Mouse (Mus musculus) spleen, postnatal 14 days (tissue): ENCODE data around the gene Bbs4.

Experiments used
- DNase-seq, 2 experiments: peaks; one replicate each; pipeline ENCODE4 v3.0.0; 2021 to 2022; ENCODE audit warnings: low spot score in 2 of 2

Bbs4 gene

DNA sequence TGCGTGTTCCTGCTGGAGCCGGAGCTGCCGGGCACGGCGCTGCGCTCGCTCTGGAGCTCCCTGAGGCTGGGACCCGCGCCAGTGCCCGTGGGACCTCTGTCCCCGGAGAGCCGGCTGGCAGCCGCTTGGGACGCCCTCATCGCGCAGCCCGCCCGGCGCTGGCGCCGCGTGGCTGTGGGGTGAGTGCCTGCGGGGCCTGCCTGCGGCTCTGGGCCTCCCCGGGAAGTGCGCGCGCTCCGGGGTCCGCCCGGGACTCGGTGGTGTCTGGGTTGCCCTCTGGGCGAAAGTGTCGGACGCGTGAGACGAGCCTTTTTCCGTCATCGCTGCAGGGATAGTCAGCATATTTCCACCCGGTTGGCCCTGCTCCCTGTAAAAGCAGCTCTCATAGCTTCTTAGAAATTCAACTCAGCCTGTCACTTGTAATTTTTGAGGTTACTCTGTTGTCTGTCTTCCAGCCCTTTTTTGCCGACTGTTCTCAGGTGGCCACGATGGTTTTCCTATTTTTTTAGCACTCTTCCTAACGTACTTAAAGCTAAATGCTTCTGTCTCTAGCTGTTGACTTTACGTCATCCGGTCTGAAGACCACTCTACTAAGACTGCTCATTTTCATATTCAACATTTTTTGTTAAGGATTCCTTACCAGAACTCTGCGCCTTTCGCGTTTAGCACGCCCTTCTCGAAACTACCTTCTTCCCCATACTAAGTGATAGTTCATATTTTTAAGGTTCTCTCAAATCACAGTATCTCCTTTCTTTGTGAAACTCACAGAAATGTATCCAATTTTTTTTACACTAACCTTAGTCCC is 61.4 kb downstream of the Bbs4 start:
- no peak for DNase-seq

DNA sequence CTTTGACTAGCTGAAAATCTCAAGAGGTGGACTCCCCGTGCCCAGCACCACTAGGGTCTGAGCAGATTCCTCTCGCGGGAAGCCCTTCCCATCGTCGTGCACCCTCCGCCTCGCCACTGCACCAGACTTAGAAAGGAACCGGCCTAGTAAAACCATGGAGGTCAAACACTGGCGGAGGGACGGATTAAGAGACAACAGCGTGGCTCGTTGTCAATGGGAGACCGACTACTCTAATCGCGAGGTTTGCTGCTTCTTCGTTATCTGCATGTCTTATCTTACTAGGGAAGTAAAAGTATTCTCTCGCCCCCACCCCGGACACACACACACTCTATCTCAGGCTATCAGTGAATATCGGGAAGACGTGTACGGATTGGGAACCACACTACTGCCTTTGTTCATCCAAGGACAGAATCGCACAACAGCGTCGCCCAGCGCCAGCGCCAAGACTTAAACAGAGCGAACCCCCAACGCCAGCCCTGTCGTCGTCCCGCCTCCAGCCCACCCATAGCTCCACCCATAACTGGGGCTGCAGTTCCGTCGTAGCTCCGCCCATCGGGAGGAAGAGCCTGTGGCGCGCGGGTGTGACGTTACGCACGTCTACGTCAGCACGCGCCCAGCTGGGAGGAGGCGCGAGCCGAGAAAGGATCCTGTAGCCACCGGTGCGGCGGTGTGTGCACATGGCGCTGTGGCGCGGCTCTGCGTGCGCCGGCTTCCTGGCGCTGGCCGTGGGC is 62.2 kb downstream of the Bbs4 start, which contains the start of gene Adpgk:
Adpgk (plus strand) TSS at position 602 of the 731 bp plus-strand sequence.
- peak; percentile 96 to 97 for DNase-seq

DNA sequence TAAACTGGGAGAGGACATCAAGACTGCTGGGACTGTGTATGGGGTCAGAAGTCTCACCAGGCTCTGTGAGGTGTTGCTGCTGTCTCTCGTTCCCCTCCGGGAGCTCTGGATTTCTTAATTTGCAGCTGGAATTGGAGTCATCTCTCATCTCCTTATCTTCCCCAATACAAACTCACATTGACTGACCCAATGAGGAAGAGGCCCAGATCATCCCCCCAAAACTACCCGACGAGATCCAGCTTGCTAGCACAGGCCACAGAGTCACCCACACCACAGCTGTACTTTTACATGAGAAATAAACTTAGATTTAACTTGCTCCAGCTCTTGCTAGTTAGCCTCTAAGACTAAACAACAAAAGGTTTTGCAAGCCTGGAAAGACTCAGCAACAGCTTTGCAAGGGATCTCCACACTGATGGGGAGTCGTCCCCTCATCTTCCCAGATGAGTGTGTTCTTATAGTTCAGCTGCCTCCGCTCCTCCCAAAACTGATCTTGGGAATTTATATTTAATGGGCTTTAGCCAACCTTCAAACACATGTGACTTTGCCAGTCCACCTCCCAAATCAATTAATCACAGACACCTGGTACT is 63.7 kb downstream of the Bbs4 start:
- DNase-seq, result no peak

DNA sequence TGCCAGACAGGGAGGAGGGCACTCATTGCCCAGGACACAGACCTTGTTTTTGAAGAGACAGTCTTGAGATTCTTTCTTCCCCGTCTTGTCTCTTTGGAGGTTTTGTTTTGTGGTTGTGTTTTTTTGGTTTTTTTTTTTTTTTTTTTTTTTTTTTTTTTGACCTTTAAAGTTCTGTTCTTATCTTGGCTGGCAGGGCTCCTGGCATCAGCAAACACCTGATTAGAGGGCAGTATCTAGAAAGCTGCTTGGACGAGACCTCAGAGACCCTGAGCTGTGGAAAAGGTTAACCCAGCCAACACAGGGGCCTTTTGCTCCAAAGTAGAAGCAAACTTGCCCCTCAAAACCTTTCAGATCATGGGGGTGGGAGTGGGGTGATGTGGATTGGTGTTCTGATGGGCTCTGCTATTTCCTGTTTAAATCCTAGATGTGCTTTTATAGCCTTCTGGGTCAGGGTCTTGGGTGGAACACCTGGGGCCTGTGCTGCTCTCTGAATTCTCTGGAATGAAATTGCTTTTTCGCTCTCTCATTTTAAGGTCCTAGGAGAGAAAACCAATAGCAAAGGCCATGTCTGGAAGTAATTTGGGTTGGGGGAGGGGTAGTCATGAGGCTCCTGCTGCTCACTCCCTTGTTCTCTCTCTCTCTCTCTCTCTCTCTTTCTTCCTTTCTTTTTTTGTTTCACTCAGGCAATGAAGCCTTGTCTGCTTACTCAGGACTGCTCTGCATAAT is 64.5 kb downstream of the Bbs4 start:
- no peak for DNase-seq

DNA sequence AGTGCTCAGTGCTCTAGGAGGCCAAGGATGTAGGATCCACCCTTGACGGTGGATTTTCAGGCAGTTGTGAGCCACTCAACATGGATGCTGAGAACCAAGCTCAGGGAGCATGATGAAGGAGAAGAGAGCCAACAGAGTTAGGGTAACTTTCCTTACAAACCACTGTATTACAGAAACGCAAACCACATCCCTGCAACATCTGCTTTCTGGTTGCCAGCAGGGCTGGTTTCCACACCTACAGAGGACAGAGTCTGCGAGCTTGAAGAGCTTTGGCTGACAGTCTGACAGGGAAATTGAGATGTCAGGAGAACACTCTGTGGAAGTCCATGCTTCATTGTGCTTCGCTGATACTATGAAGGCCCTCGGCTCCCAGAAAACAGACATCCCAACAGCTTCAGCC is 65.2 kb downstream of the Bbs4 start:
- no peak for DNase-seq

DNA sequence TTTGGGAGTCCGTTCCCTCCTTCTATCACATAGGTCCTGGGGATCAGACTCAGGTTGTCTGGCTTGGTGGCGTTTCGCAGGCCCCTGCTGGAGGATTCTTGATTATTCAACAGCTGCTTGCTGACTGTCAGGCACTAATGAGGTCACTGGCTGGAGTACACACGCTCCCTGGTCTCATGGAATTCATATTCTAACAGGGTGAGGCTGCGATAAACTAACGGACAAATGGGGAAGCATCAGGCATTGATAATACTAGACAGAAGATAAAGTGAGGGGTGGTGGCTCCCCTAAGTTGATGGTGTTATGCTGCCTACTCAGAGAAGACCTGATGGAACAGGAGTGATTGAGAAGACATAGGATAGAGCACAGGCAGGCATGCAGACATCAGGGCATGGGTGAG is 67.7 kb downstream of the Bbs4 start:
- DNase-seq, result no peak

DNA sequence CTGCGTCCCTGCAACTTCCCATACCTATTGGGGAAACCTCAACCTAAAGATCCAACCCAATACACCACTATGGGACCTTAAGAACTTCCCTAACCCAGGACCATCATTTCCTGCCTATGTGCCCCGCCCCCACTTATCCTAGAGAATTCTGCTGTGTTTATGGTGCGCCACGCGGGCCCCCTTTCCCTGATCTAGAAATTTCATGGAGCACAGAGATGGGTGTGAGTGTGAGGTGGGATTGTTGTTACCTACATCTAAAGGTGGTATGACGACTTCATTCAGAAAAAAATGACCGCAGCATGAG is 70.7 kb downstream of the Bbs4 start:
- DNase-seq, result no peak

DNA sequence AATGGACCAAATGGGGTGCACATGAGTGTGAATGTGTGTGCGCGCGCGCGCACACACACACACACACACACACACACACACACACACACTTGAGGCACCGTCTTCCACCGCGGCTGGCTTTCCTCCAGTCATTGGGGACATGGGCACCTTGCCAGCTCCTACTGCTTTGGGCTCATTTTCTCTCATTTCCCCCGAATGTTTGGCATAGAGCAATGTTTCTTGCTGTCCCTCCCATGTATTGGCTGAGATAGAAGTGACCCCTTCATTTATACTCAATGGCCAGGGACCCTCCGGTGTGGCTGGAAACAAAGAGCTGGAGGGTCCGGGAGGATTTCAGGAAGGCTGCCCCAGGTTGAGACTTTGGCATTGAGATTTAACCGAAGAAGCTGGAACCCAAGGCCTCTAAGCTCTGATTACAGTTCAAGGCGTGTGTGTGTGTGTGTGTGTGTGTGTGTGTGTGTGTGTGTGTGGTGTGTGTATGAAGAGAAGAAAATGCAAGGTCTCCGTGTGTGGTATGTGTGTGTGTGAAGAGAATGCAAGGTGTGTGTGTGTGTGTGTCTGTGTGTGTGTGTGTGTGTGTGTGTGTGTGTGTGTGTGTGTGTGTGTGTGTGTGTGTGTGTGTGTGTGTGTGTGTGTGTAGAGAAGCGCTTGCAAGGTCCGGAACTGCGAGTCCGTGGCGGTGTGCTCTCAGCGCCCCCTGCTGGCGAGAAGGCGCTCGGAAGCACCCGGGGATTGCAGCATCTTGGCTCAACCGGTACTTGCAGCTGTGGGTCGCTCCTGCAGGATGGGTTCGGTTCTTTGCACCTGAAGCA is 71.2 kb downstream of the Bbs4 start:
- DNase-seq, result peak; percentile 40 to 67

DNA sequence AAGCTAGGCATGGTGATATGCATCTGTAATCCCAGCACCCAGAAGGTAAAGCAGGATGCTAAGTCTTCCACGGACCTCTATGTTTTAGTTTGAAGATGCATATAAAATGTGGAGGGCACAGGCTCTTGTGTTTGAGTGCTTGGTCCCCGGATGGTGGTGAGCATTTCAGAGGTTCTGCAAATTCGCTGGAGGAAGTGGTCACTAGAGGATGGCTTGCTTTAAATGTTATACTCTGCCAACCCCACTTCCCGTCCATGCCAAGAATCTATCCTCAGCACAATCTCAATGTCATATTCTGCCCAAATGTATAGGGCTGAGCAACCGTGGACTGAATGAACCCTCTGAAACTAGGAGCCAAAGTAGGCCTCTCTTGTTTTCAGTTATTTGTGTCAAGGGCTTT is 72.4 kb downstream of the Bbs4 start:
- DNase-seq, result no peak

DNA sequence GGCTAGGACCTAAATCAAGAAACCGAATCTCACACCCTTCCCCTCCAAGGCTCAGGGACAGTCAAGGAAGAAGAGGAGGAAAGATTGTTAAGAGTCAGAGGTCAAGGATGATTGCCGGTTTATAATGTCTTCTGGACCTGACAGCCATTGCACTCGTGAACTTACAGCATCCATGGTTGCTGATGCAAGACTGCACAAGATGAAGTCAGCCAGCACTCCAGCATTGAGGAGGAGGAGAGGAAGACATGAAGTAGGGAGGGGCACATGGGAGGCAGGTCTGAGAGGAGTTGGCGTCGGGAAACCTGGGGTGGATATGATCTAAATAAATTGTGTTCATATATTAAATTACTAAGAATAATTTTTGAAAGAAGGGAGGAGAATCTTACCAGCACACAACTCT is 74.6 kb downstream of the Bbs4 start:
- no peak for DNase-seq

DNA sequence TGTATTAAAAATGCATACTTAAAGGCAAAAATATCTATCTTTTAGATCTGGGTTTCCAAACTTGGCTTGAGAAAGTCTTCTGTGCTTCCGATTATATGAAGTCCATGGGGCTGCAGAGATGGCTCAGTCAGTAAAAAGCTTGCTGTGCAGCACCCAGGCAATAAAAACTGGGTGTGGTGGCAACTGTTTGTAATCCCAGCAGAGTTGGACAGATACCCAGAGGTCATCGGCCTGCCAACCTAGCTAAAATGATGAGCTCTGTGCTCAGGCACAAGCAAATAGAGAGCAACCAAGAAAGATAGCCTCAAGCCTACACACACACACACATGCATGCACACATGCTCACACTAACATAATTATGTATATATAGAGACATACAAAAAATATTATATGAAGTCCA is 75.1 kb downstream of the Bbs4 start:
- no peak for DNase-seq

DNA sequence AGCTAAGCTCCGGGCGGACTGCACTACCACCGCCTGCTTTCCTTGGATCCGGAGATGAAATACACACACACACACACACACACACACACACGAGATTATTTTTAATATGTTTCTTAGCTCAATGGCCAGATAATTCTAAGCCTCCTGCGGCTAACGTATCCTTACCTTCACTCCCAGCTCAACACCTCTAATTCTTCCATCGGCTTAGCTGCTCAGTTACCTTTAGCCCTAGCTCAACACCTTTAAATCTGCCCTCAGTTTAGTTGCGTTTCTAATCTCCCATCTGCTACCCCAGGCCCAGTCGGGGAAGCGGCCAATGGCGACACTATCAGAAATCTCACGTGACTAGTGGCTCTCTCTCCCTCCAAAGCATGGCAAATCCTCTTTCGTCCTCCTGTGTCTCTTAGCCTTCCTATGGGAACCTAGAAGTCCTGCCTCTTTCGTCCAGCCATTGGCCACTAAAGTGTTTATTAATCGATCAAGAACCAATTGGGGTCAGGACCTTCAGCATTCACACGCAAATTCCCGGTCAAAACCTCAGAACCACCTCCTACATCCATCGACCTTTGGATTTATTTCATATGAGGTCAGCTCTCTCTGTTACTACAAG is 78.4 kb downstream of the Bbs4 start:
- no peak for DNase-seq

DNA sequence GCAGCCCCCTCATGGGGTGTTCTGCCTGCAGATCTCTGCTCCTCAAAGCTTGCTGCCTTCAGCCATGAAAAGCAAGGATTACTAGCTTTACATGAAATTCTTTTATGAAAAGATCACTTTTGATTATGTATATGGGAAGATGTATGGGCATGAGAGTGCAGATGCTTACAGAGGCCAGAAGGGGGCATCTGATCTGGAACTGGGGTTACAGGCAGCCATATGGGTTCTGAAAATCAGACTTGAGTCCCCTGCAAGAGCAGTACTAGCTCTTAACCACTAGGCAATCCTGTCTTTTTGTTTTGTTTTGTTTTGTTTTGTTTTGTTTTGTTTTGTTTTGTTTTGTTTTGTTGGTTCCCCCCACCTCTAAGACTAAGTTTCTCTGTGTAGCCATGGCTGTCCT is 80.1 kb downstream of the Bbs4 start:
- DNase-seq, result no peak
